Mouse (Mus musculus) embryonic fibroblast, embryonic 13.5 days (primary cell): ENCODE data around the gene Prokr1.

ENCODE experiments used
- CTCF ChIP-seq: IDR thresholded peaks from 2 replicates; pipeline ENCODE4 v1.5.1; 2011; ENCODE audit warnings: mild to moderate bottlenecking, control low read depth, low read length, moderate library complexity, borderline replicate concordance; ENCODE audit not compliant: insufficient read depth
- POLR2A ChIP-seq: IDR thresholded peaks from 2 replicates; pipeline ENCODE4 v1.6.1; 2011; ENCODE audit warnings: low read depth, mild to moderate bottlenecking, control low read depth, low read length, moderate library complexity

GRCm38 (mm10) chr6:87552054-87552807, 38.3 kb downstream of the Prokr1 start:
- TF ChIP-seq CTCF = no peak
- TF ChIP-seq POLR2A = no peak
